Mouse (Mus musculus): ENCODE data around the gene Sh3tc1. TPM values are rescaled to one million over a fixed set of nuclear protein-coding genes. Genes with fewer than 3 reads are reported as not detected.

Gene Sh3tc1
- 10 to 100 TPM; 16.8 to 24.0 TPM for total RNA-seq (2021)
- long read RNA-seq, experiment 1, full-length matches to known transcripts, result 10 of 21 reads
- long read RNA-seq, experiment 1, partial matches to known transcripts, result 8 of 21 reads
- long read RNA-seq, experiment 1, other reads (novel, unspliced or antisense), result 3 of 21 reads
- long read RNA-seq, experiment 2, full-length matches to known transcripts, result 7 of 10 reads
- long read RNA-seq, experiment 2, partial matches to known transcripts, result 3 of 10 reads
- long read RNA-seq, experiment 2, other reads (novel, unspliced or antisense), result 0 of 10 reads

GRCm38 (mm10) chr5:35739536-35740278 lies at the start of gene Sh3tc1:
Gene Sh3tc1 (minus strand): TSS chr5:35739987.
- DNase-seq, result peak; percentile 88 to 90

GRCm38 (mm10) chr5:35788719-35789118 lies 48.9 kb upstream of the Sh3tc1 start:
- DNase-seq, result no peak

GRCm38 (mm10) chr5:35787847-35788246 lies 48.1 kb upstream of the Sh3tc1 start:
- no peak for DNase-seq

- no peak for DNase-seq
These were observed 46.1 kb upstream of the Sh3tc1 start for GRCm38 (mm10) chr5:35785853-35786252.

- DNase-seq, result no peak
These were observed 42.9 kb upstream of the Sh3tc1 start for GRCm38 (mm10) chr5:35782648-35783180.

- peak; percentile 61 to 63 for DNase-seq
These were observed 41.3 kb upstream of the Sh3tc1 start for GRCm38 (mm10) chr5:35781116-35781515.

GRCm38 (mm10) chr5:35774137-35774424 lies 34.3 kb upstream of the Sh3tc1 start:
- no peak for DNase-seq

GRCm38 (mm10) chr5:35773274-35774136 lies 33.7 kb upstream of the Sh3tc1 start:
- peak; percentile 69 to 75 for DNase-seq

GRCm38 (mm10) chr5:35770891-35771663 lies 31.3 kb upstream of the Sh3tc1 start:
- peak; percentile 81 to 85 for DNase-seq

- DNase-seq, result no peak
These were observed 30.5 kb upstream of the Sh3tc1 start for GRCm38 (mm10) chr5:35770246-35770645.

GRCm38 (mm10) chr5:35768997-35769396 lies 29.2 kb upstream of the Sh3tc1 start:
- no peak for DNase-seq

GRCm38 (mm10) chr5:35768525-35768924 lies 28.7 kb upstream of the Sh3tc1 start:
- DNase-seq, result no peak

- DNase-seq, result no peak
These were observed 26.1 kb upstream of the Sh3tc1 start for GRCm38 (mm10) chr5:35765909-35766308.

- no peak for DNase-seq
These were observed 23.1 kb upstream of the Sh3tc1 start for GRCm38 (mm10) chr5:35762850-35763249.

GRCm38 (mm10) chr5:35762388-35762787 lies 22.6 kb upstream of the Sh3tc1 start:
- peak; percentile 79 to 82 for DNase-seq

- DNase-seq, result no peak
These were observed 21.5 kb upstream of the Sh3tc1 start for GRCm38 (mm10) chr5:35761323-35761722.

GRCm38 (mm10) chr5:35758081-35759053 lies 18.6 kb upstream of the Sh3tc1 start:
- DNase-seq, result peak in 1 of 2 experiments; percentile 56

GRCm38 (mm10) chr5:35757639-35758001 lies 17.8 kb upstream of the Sh3tc1 start, which contains the start of gene Ablim2:
Gene Ablim2 (plus strand): TSS chr5:35757880.
- DNase-seq, result peak; percentile 93

GRCm38 (mm10) chr5:35756997-35757638 lies 17.3 kb upstream of the Sh3tc1 start:
- DNase-seq, result no peak

GRCm38 (mm10) chr5:35756020-35756419 lies 16.2 kb upstream of the Sh3tc1 start:
- no peak for DNase-seq

Data from adrenal gland, postnatal 36 days (tissue).